ENCODE assay signal across 19 mouse cellular contexts in genomic region chr2:58789934-58790333, GRCm38 (mm10).
A peak's percentile ranks its signal among the peaks of the same experiment; 100 is the strongest.
DNase-seq lines count a peak whose midpoint lies in the region; ATAC-seq and TF ChIP-seq lines count a peak whose summit lies in the region.
"Had no signal": no experiment of that assay in that cellular context is flagged by ENCODE, and none has a peak within 500 bp of the region (broad histone marks: within the 10 kb centered on the region; RNA-seq: fewer than 3 reads in every experiment).

No protein-coding gene starts in this region.

- H3K9me3 ChIP-seq in lung, postnatal 0 days (ENCODE audit: low read length): no peaks in the 10 kb centered on the region
- H3K9me3 ChIP-seq: embryonic facial prominence, embryonic 10.5 days; embryonic facial prominence, embryonic 12.5 days; forebrain, embryonic 12.5 days; forebrain, embryonic 15.5 days had no signal

- no peak overlapping the region for H3K4me2 ChIP-seq in lung, postnatal 0 days (replicated peaks; ENCODE audit: low read depth, low read length)
- H3K4me2 ChIP-seq: embryonic facial prominence, embryonic 12.5 days; forebrain, embryonic 12.5 days; forebrain, embryonic 15.5 days had no signal

- no peak overlapping the region for H3K4me3 ChIP-seq in liver, adult 2 months (ENCODE audit: insufficient read depth, low read depth, low read length)
- H3K4me3 ChIP-seq in lung, postnatal 0 days (ENCODE audit: low read depth, low read length): no peak overlapping the region
- H3K4me3 ChIP-seq: embryonic facial prominence, embryonic 10.5 days; embryonic facial prominence, embryonic 12.5 days; forebrain, embryonic 12.5 days; forebrain, embryonic 15.5 days had no signal

- H3K36me3 ChIP-seq in liver, adult 2 months (ENCODE audit: control insufficient read depth, insufficient read depth, low read length): peaks cover 53% of the 10 kb centered on the region
- no peaks in the 10 kb centered on the region for H3K36me3 ChIP-seq in lung, postnatal 0 days (ENCODE audit: insufficient read depth, low read length)
- H3K36me3 ChIP-seq: embryonic facial prominence, embryonic 10.5 days; embryonic facial prominence, embryonic 12.5 days; forebrain, embryonic 12.5 days; forebrain, embryonic 15.5 days had no signal

- H3K79me2 ChIP-seq in liver, adult 2 months (ENCODE audit: control insufficient read depth, insufficient read depth, low read length): no peaks in the 10 kb centered on the region

- no peak for ATAC-seq in lung, postnatal 0 days
- ATAC-seq: forebrain, embryonic 15.5 days; forebrain, postnatal 0 days had no signal

- TF ChIP-seq POLR2A in liver, adult 2 months (IDR thresholded peaks at IDR 0.05; ENCODE audit: extremely low read depth, insufficient read depth, low read length): no peak

- no peak overlapping the region for H3K9ac ChIP-seq in liver, adult 2 months (ENCODE audit: low read depth, low read length)
- H3K9ac ChIP-seq in lung, postnatal 0 days (replicated peaks; ENCODE audit: low read depth): no peak overlapping the region
- H3K9ac ChIP-seq: embryonic facial prominence, embryonic 12.5 days; forebrain, embryonic 12.5 days; forebrain, embryonic 15.5 days; forebrain, postnatal 0 days had no signal

- no peak for TF ChIP-seq CTCF in liver, adult 2 months (IDR thresholded peaks at IDR 0.05; ENCODE audit: low read depth, low read length)
- TF ChIP-seq CTCF in lung, postnatal 0 days (IDR thresholded peaks at IDR 0.05): no peak

- DNase-seq in liver, adult 2 months (ENCODE audit: extremely low read depth, low read depth, low spot score): peak; percentile 62
- DNase-seq in liver: no peak
- DNase-seq in lung, postnatal 0 days (ENCODE audit: low spot score): peak; percentile 11
- no peak for DNase-seq in lung, postnatal 25 days (ENCODE audit: low spot score)
- DNase-seq in forelimb bud, embryonic 11.5 days (ENCODE audit: low read depth, low spot score): peak; percentile 19
- DNase-seq in cerebellum, adult 11 months: no peak
- DNase-seq: adrenal gland, adult 2 months; adrenal gland, postnatal 10 days; adrenal gland, postnatal 25 days; cerebellum, adult 11-12 months; cerebellum, adult 2 months; cerebellum, adult 9-10 months; cerebellum, postnatal 10 days; cerebellum, postnatal 25 days; forebrain, postnatal 0 days had no signal

- H3K27me3 ChIP-seq in liver, adult 2 months (ENCODE audit: control insufficient read depth, insufficient read depth, low read length): no peaks in the 10 kb centered on the region
- no peaks in the 10 kb centered on the region for H3K27me3 ChIP-seq in lung, postnatal 0 days (replicated peaks; ENCODE audit: insufficient read depth, low read length)
- H3K27me3 ChIP-seq: embryonic facial prominence, embryonic 12.5 days; forebrain, embryonic 12.5 days; forebrain, embryonic 15.5 days had no signal

- WGBS in liver, adult 2 months: 42% methylated on average over 7 of the region's 7 CpGs
- WGBS in lung, postnatal 0 days: 55% methylated on average over 7 of the region's 7 CpGs

- H3K27ac ChIP-seq in liver, adult 2 months (replicated peaks; ENCODE audit: insufficient read depth, low read depth, low read length): no peak overlapping the region
- H3K27ac ChIP-seq in lung, postnatal 0 days (ENCODE audit: low read length): no peak overlapping the region
- H3K27ac ChIP-seq: embryonic facial prominence, embryonic 10.5 days; embryonic facial prominence, embryonic 12.5 days; forebrain, embryonic 12.5 days; forebrain, embryonic 15.5 days had no signal

- no peak for TF ChIP-seq EP300 in lung, postnatal 0 days (IDR thresholded peaks at IDR 0.05)

- H3K4me1 ChIP-seq in liver, adult 2 months (ENCODE audit: control insufficient read depth, insufficient read depth, low read length): no peaks in the 10 kb centered on the region
- H3K4me1 ChIP-seq in lung, postnatal 0 days (ENCODE audit: insufficient read depth, low read depth, low read length): peaks cover 7% of the 10 kb centered on the region

Comparison
In these comparisons a context has a peak if more than half of its experiments do, and no peak if none do; other contexts are left out.
1. DNase-seq: peak in liver, adult 2 months (single experiment), lung, postnatal 0 days (single experiment) and forelimb bud, embryonic 11.5 days (single experiment); none in liver (single experiment), lung, postnatal 25 days (single experiment) and cerebellum, adult 11 months (single experiment).